Mouse (Mus musculus): ENCODE results near the gene Iscu. TPM values are rescaled to one million over a fixed set of nuclear protein-coding genes. Genes with fewer than 3 reads are reported as not detected.
A peak's percentile ranks its signal among the peaks of the same experiment; 100 is the strongest.

Gene Iscu
- polyA plus RNA-seq, 1 experiment: 196 TPM

- TF ChIP-seq CTCF (IDR thresholded peaks at IDR 0.05; ENCODE audit: extremely low read depth, insufficient read depth, low read length): peak; percentile 84
- TF ChIP-seq POLR2A (IDR thresholded peaks at IDR 0.05; ENCODE audit: extremely low read depth, insufficient read depth, low read length): no peak
- no peak overlapping the region for H3K4me3 ChIP-seq (ENCODE audit: insufficient read depth, low read length)
- H3K27ac ChIP-seq (ENCODE audit: insufficient read depth, low read length): no peak overlapping the region
- peaks cover 3% of the 10 kb centered on the region for H3K4me1 ChIP-seq (ENCODE audit: control insufficient read depth, insufficient read depth, low read length)
These were observed 40.4 kb upstream of the Iscu start for GRCm38 (mm10) chr5:113732182-113732581.

GRCm38 (mm10) chr5:113734376-113734775, 38.2 kb upstream of the Iscu start:
- Histone ChIP-seq H3K4me3 (ENCODE audit: insufficient read depth, low read length) (no peak overlapping the region), H3K4me1 (ENCODE audit: control insufficient read depth, insufficient read depth, low read length) (peaks cover 3% of the 10 kb centered on the region), H3K27ac (ENCODE audit: insufficient read depth, low read length) (no peak overlapping the region)
- no peak for TF ChIP-seq POLR2A (IDR thresholded peaks at IDR 0.05; ENCODE audit: extremely low read depth, insufficient read depth, low read length)
- TF ChIP-seq CTCF (IDR thresholded peaks at IDR 0.05; ENCODE audit: extremely low read depth, insufficient read depth, low read length): no peak

DNA sequence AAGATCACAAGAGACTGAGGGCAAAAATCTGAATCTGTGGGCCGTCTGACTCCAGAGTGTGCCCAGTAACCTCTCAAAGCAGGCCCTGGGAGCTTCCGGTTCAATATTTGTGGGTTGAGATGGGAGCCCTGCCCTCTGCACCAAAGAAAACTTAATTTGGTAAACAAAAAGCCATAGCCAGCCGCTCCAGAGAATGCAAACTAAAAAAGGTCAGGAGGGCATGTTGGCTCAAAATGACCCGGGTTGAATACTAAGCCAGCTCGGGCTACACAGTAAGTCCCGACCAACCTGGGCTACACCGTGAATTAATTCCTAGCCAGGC, 37.6 kb upstream of the Iscu start:
- no peak for TF ChIP-seq POLR2A (IDR thresholded peaks at IDR 0.05; ENCODE audit: extremely low read depth, insufficient read depth, low read length)
- TF ChIP-seq CTCF (IDR thresholded peaks at IDR 0.05; ENCODE audit: extremely low read depth, insufficient read depth, low read length): no peak
- H3K4me3 ChIP-seq (ENCODE audit: insufficient read depth, low read length): peak overlapping the region; percentile 97
- H3K27ac ChIP-seq (ENCODE audit: insufficient read depth, low read length): peak overlapping the region; percentile 55
- H3K4me1 ChIP-seq (ENCODE audit: control insufficient read depth, insufficient read depth, low read length): peaks cover 3% of the 10 kb centered on the region

- H3K4me1 ChIP-seq (ENCODE audit: control insufficient read depth, insufficient read depth, low read length): no peaks in the 10 kb centered on the region; the same call in none of the 2 replicates
- TF ChIP-seq CTCF (IDR thresholded peaks at IDR 0.05; ENCODE audit: extremely low read depth, insufficient read depth, low read length) (no peak), POLR2A (IDR thresholded peaks at IDR 0.05; ENCODE audit: extremely low read depth, insufficient read depth, low read length) (peak; percentile 72)
- H3K27ac ChIP-seq (ENCODE audit: insufficient read depth, low read length): peak within 1 kb of the TSS; percentile 75
- H3K4me3 ChIP-seq (ENCODE audit: insufficient read depth, low read length): peak within 1 kb of the TSS; percentile 97
These were observed 37.0 kb upstream of the Iscu start, which contains the start of gene Ficd for GRCm38 (mm10) chr5:113735345-113736112. TSS of gene Ficd (plus strand) at chr5:113735803.

- TF ChIP-seq CTCF (IDR thresholded peaks at IDR 0.05; ENCODE audit: extremely low read depth, insufficient read depth, low read length) (no peak), POLR2A (IDR thresholded peaks at IDR 0.05; ENCODE audit: extremely low read depth, insufficient read depth, low read length) (no peak)
These were observed 36.4 kb upstream of the Iscu start for GRCm38 (mm10) chr5:113736113-113736502.

DNA sequence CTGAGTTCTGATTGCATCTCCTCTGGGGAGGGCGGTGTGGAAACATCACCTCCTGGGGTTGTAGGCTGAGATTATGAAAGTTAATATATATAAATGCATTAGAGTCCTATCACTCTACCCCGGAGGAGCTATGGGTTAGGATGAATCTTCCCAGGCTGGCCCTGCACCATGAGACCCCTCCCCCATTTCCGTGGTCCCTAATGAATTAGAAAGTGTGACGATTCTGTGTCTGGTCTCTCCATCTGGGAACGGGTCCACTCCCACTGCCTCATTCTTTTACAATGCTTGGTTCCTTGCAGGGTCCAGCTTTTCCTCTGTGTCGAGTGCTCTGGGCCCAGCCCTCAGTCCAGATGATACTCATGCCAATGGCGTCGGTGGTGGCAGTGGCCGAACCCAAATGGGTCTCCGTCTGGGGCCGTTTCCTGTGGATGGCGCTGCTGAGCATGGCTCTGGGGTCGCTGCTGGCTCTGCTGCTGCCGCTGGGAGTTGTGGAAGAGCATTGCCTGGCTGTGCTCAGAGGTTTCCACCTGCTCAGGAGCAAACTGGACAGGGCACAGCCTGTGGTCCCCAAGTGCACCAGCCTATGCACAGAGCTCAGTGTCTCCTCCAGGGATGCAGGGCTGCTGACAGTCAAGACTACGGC, 35.9 kb upstream of the Iscu start:
- H3K4me3 ChIP-seq (ENCODE audit: insufficient read depth, low read length): peak overlapping the region; percentile 97
- H3K4me1 ChIP-seq (ENCODE audit: control insufficient read depth, insufficient read depth, low read length): no peaks in the 10 kb centered on the region; the same call in none of the 2 replicates
- H3K27ac ChIP-seq (ENCODE audit: insufficient read depth, low read length): no peak overlapping the region
- TF ChIP-seq POLR2A (IDR thresholded peaks at IDR 0.05; ENCODE audit: extremely low read depth, insufficient read depth, low read length): no peak
- TF ChIP-seq CTCF (IDR thresholded peaks at IDR 0.05; ENCODE audit: extremely low read depth, insufficient read depth, low read length): no peak

More at GRCm38 (mm10) chr5:113736113-113736502, 36.4 kb upstream of the Iscu start:
- Histone ChIP-seq H3K4me3 (ENCODE audit: insufficient read depth, low read length) (peak overlapping the region; percentile 97), H3K4me1 (ENCODE audit: control insufficient read depth, insufficient read depth, low read length) (no peaks in the 10 kb centered on the region; the same call in none of the 2 replicates), H3K27ac (ENCODE audit: insufficient read depth, low read length) (peak overlapping the region; percentile 75; the same call in 1 of the 2 replicates)

GRCm38 (mm10) chr5:113737607-113738237, 34.8 kb upstream of the Iscu start:
- H3K27ac ChIP-seq (ENCODE audit: insufficient read depth, low read length): no peak overlapping the region
- TF ChIP-seq POLR2A (IDR thresholded peaks at IDR 0.05; ENCODE audit: extremely low read depth, insufficient read depth, low read length): no peak
- TF ChIP-seq CTCF (IDR thresholded peaks at IDR 0.05; ENCODE audit: extremely low read depth, insufficient read depth, low read length): no peak
- H3K4me3 ChIP-seq (ENCODE audit: insufficient read depth, low read length): no peak overlapping the region
- H3K4me1 ChIP-seq (ENCODE audit: control insufficient read depth, insufficient read depth, low read length): no peaks in the 10 kb centered on the region; the same call in none of the 2 replicates

GRCm38 (mm10) chr5:113747629-113748028, 24.9 kb upstream of the Iscu start:
- Histone ChIP-seq H3K27ac (ENCODE audit: insufficient read depth, low read length) (no peak overlapping the region), H3K4me1 (ENCODE audit: control insufficient read depth, insufficient read depth, low read length) (no peaks in the 10 kb centered on the region), H3K4me3 (ENCODE audit: insufficient read depth, low read length) (no peak overlapping the region)
- TF ChIP-seq POLR2A (IDR thresholded peaks at IDR 0.05; ENCODE audit: extremely low read depth, insufficient read depth, low read length) (no peak), CTCF (IDR thresholded peaks at IDR 0.05; ENCODE audit: extremely low read depth, insufficient read depth, low read length) (no peak)

GRCm38 (mm10) chr5:113748556-113749331, 23.8 kb upstream of the Iscu start:
- Histone ChIP-seq H3K4me3 (ENCODE audit: insufficient read depth, low read length) (no peak overlapping the region), H3K4me1 (ENCODE audit: control insufficient read depth, insufficient read depth, low read length) (no peaks in the 10 kb centered on the region), H3K27ac (ENCODE audit: insufficient read depth, low read length) (no peak overlapping the region)
- TF ChIP-seq CTCF (IDR thresholded peaks at IDR 0.05; ENCODE audit: extremely low read depth, insufficient read depth, low read length) (no peak), POLR2A (IDR thresholded peaks at IDR 0.05; ENCODE audit: extremely low read depth, insufficient read depth, low read length) (no peak)

Measured in cortical plate, adult 2 months (tissue).